Mouse (Mus musculus): Measurements from ENCODE around the gene Rtkn. TPM values are rescaled to one million over a fixed set of nuclear protein-coding genes. Genes with fewer than 3 reads are reported as not detected.

Gene Rtkn
- polyA plus RNA-seq, 1 experiment from 2014 or later: 39.5 TPM

- WGBS: 95% methylated on average over 7 of the region's 7 CpGs
- Histone ChIP-seq H3K9me3 (no peaks in the 10 kb centered on the region), H3K4me2 (replicated peaks) (no peak overlapping the region), H3K36me3 (peaks cover 99% of the 10 kb centered on the region), H3K27me3 (no peaks in the 10 kb centered on the region), H3K27ac (replicated peaks) (no peak overlapping the region), H3K9ac (replicated peaks) (no peak overlapping the region), H3K4me1 (peaks cover 2% of the 10 kb centered on the region; the same call in 1 of the 2 replicates), H3K4me3 (no peak overlapping the region)
- no peak for ATAC-seq (ENCODE audit: low FRiP score, low read depth)
Observed at GRCm38 (mm10) chr6:83193571-83193970, 58.3 kb downstream of the Rtkn start.

- H3K27me3 ChIP-seq: no peaks in the 10 kb centered on the region
- no peak overlapping the region for H3K4me3 ChIP-seq
- H3K4me1 ChIP-seq: no peaks in the 10 kb centered on the region
- 46% methylated on average over 15 of the region's 15 CpGs for WGBS
- no peaks in the 10 kb centered on the region for H3K9me3 ChIP-seq
- no peak overlapping the region for H3K4me2 ChIP-seq (replicated peaks)
- no peak overlapping the region for H3K27ac ChIP-seq (replicated peaks)
- no peak overlapping the region for H3K9ac ChIP-seq (replicated peaks)
- H3K36me3 ChIP-seq: peaks cover 93% of the 10 kb centered on the region
- ATAC-seq (ENCODE audit: low FRiP score, low read depth): peak; percentile 50
Observed at GRCm38 (mm10) chr6:83197345-83198004, 62.2 kb downstream of the Rtkn start.

MicroRNAs within 50 kb of the gene (microRNA counts, 519-probe panel; counts per million panel counts)
- not detected for microRNA mmu-miR-3470a+mmu-miR-3470b

Small RNAs within 50 kb of the gene (microRNA-seq; reads per million reads assigned to microRNA genes)
- gene Mir3470a: not detected

Other genes with a start within 250 kb of the Rtkn start
- 6.4 and 7.4 TPM in 2 replicates for gene Sema4f, start 195.7 kb upstream of the Rtkn start, polyA plus RNA-seq (2016; fragmentation: Nextera tagmentation; extraction: Ambion mirVana)
- gene M1ap, start 188.6 kb upstream of the Rtkn start, polyA plus RNA-seq (2016; fragmentation: Nextera tagmentation; extraction: Ambion mirVana): 0.09 and 0.12 TPM in 2 replicates
- gene Dok1, start 102.0 kb upstream of the Rtkn start, polyA plus RNA-seq (2016; fragmentation: Nextera tagmentation; extraction: Ambion mirVana): 5.8 and 8.3 TPM in 2 replicates
- gene Loxl3, start 101.3 kb upstream of the Rtkn start, polyA plus RNA-seq (2016; fragmentation: Nextera tagmentation; extraction: Ambion mirVana): 11.0 and 14.7 TPM in 2 replicates
- 150 and 159 TPM in 2 replicates for gene Aup1, start 80.9 kb upstream of the Rtkn start, polyA plus RNA-seq (2016; fragmentation: Nextera tagmentation; extraction: Ambion mirVana)
- 63.2 and 63.9 TPM in 2 replicates for gene Htra2, start 80.2 kb upstream of the Rtkn start, polyA plus RNA-seq (2016; fragmentation: Nextera tagmentation; extraction: Ambion mirVana)
- 0.93 and 1.1 TPM in 2 replicates for gene Dqx1, start 77.6 kb upstream of the Rtkn start, polyA plus RNA-seq (2016; fragmentation: Nextera tagmentation; extraction: Ambion mirVana)
- not detected in 2 replicates for gene Tlx2, start 65.2 kb upstream of the Rtkn start, polyA plus RNA-seq (2016; fragmentation: Nextera tagmentation; extraction: Ambion mirVana)
- 41.2 and 42.2 TPM in 2 replicates for gene Pcgf1, start 57.6 kb upstream of the Rtkn start, polyA plus RNA-seq (2016; fragmentation: Nextera tagmentation; extraction: Ambion mirVana)
- gene Lbx2, start 49.1 kb upstream of the Rtkn start, polyA plus RNA-seq (2016; fragmentation: Nextera tagmentation; extraction: Ambion mirVana): 0.45 TPM in 1 of 2 replicates, not detected in the other
- gene Ccdc142, start 33.9 kb upstream of the Rtkn start, polyA plus RNA-seq (2016; fragmentation: Nextera tagmentation; extraction: Ambion mirVana): 4.7 and 5.0 TPM in 2 replicates
- gene Gm42688, start 33.8 kb upstream of the Rtkn start, polyA plus RNA-seq (2016; fragmentation: Nextera tagmentation; extraction: Ambion mirVana): 3.9 and 4.3 TPM in 2 replicates
- 122 and 129 TPM in 2 replicates for gene Mrpl53, start 26.4 kb upstream of the Rtkn start, polyA plus RNA-seq (2016; fragmentation: Nextera tagmentation; extraction: Ambion mirVana)
- gene Mogs, start 20.0 kb upstream of the Rtkn start, polyA plus RNA-seq (2016; fragmentation: Nextera tagmentation; extraction: Ambion mirVana): 34.9 and 42.6 TPM in 2 replicates
- 210 and 223 TPM in 2 replicates for gene Wbp1, start 13.9 kb upstream of the Rtkn start, polyA plus RNA-seq (2016; fragmentation: Nextera tagmentation; extraction: Ambion mirVana)
- gene Ino80b, start 10.0 kb upstream of the Rtkn start, polyA plus RNA-seq (2016; fragmentation: Nextera tagmentation; extraction: Ambion mirVana): 18.4 and 19.4 TPM in 2 replicates
- 11.2 and 13.3 TPM in 2 replicates for gene Wdr54, start 20.9 kb downstream of the Rtkn start, polyA plus RNA-seq (2016; fragmentation: Nextera tagmentation; extraction: Ambion mirVana)
- 2.6 and 2.7 TPM in 2 replicates for gene 1700003E16Rik, start 20.9 kb downstream of the Rtkn start, polyA plus RNA-seq (2016; fragmentation: Nextera tagmentation; extraction: Ambion mirVana)
- gene Dctn1, start 30.5 kb downstream of the Rtkn start, polyA plus RNA-seq (2016; fragmentation: Nextera tagmentation; extraction: Ambion mirVana): 148 and 156 TPM in 2 replicates
- 0.52 and 0.62 TPM in 2 replicates for gene Slc4a5, start 84.4 kb downstream of the Rtkn start, polyA plus RNA-seq (2016; fragmentation: Nextera tagmentation; extraction: Ambion mirVana)
- gene Mthfd2, start 190.4 kb downstream of the Rtkn start, polyA plus RNA-seq (2016; fragmentation: Nextera tagmentation; extraction: Ambion mirVana): 33.0 and 37.3 TPM in 2 replicates
- gene Mob1a, start 190.6 kb downstream of the Rtkn start, polyA plus RNA-seq (2016; fragmentation: Nextera tagmentation; extraction: Ambion mirVana): 56.6 and 58.0 TPM in 2 replicates
- gene Bola3, start 213.7 kb downstream of the Rtkn start, polyA plus RNA-seq (2016; fragmentation: Nextera tagmentation; extraction: Ambion mirVana): 93.7 and 102 TPM in 2 replicates

All from midbrain, embryonic 12.5 days (tissue).